Comparison of ENCODE assay signal across 21 mouse cellular contexts in the genomic region with DNA sequence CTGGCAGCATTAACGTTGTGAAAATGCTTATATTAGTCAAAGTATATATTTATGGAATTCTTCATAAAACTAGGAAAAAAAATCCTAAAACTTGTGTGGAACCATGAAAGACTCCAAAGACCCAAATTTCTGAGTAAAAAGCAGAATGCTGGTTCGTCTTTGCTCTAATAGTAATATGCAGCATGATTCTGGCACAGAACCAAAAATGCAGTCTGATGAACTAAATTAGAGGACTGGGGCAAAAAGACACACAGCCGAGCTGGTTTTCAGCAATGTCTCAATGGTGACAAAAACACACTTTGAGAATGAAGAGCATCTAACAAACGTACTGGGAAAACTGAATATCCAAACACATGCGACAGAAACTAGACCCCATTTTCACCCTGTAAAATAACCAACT. TPM values are rescaled to one million over a fixed set of nuclear protein-coding genes. Genes with fewer than 3 reads are reported as not detected.
DNase-seq lines count a peak whose midpoint lies in the region; ATAC-seq lines count a peak whose summit lies in the region.
"Had no signal": no experiment of that assay in that cellular context is flagged by ENCODE, and none has a peak within 500 bp of the region (broad histone marks: within the 10 kb centered on the region; RNA-seq: fewer than 3 reads in every experiment).

No protein-coding gene starts in this region.

- no peaks in the 10 kb centered on the region for H3K36me3 ChIP-seq in midbrain, embryonic 14.5 days (ENCODE audit: control insufficient read depth, insufficient read depth, low read length)
- no peaks in the 10 kb centered on the region for H3K36me3 ChIP-seq in midbrain, embryonic 11.5 days (ENCODE audit: control insufficient read depth, insufficient read depth, low read length)
- H3K36me3 ChIP-seq: embryonic facial prominence, embryonic 13.5 days; G1E; heart, embryonic 10.5 days had no signal

- no peak for ATAC-seq in midbrain, embryonic 14.5 days (ENCODE audit: low FRiP score, low TSS enrichment)
- ATAC-seq in midbrain, embryonic 11.5 days (ENCODE audit: low FRiP score): no peak
- ATAC-seq: CD4-positive, CD25-positive, alpha-beta regulatory T cell, adult 4 months; forebrain, embryonic 13.5 days; intestine, embryonic 16.5 days had no signal

- no peaks in the 10 kb centered on the region for H3K27me3 ChIP-seq in midbrain, embryonic 14.5 days (ENCODE audit: control insufficient read depth, insufficient read depth, low read length)
- H3K27me3 ChIP-seq in midbrain, embryonic 11.5 days (ENCODE audit: control insufficient read depth, insufficient read depth, low read length): no peaks in the 10 kb centered on the region
- H3K27me3 ChIP-seq: embryonic facial prominence, embryonic 13.5 days; forebrain, embryonic 13.5 days had no signal

- H3K9me3 ChIP-seq in midbrain, embryonic 14.5 days (ENCODE audit: control insufficient read depth, low read length): no peaks in the 10 kb centered on the region
- H3K9me3 ChIP-seq in midbrain, embryonic 11.5 days (ENCODE audit: control insufficient read depth, low read length): no peaks in the 10 kb centered on the region
- H3K9me3 ChIP-seq: embryonic facial prominence, embryonic 13.5 days; forebrain, embryonic 13.5 days; G1E; heart, embryonic 10.5 days had no signal

- intact Hi-C loops in heart, postnatal 10 days (cut with DNase I): no loop called here

- WGBS in midbrain, embryonic 14.5 days: 71% methylated on average over 5 of the region's 5 CpGs
- 83% methylated on average over 5 of the region's 5 CpGs for whole genome bisulfite sequencing in midbrain, embryonic 11.5 days

- DNase-seq in cerebellum, postnatal 10 days: peak; percentile 48 to 64
- no peak for DNase-seq in cerebellum, postnatal 36 days
- peak; percentile 33 for DNase-seq in heart, adult 11 months
- no peak for DNase-seq in heart, postnatal 10 days
- DNase-seq in midbrain, embryonic 14.5 days: peak; percentile 15
- no peak for DNase-seq in midbrain, embryonic 11.5 days (ENCODE audit: low spot score, missing footprints)
- DNase-seq in layer of hippocampus, postnatal 10 days (ENCODE audit: low spot score in 2 of 2): no peak
- DNase-seq: adrenal gland, postnatal 10 days; B cell, adult 2 months; cerebellum, adult 11-12 months; cerebellum, adult 9-11 months; gastrocnemius, postnatal 36 days; heart, adult 18-20 months; heart, postnatal 14 days had no signal

- H3K4me3 ChIP-seq in midbrain, embryonic 14.5 days (replicated peaks; ENCODE audit: low read depth, low read length): no peak overlapping the region
- H3K4me3 ChIP-seq in midbrain, embryonic 11.5 days (ENCODE audit: low read depth, low read length): no peak overlapping the region
- H3K4me3 ChIP-seq: embryonic facial prominence, embryonic 13.5 days; forebrain, embryonic 13.5 days; heart, embryonic 10.5 days had no signal

- H3K4me1 ChIP-seq in midbrain, embryonic 14.5 days (ENCODE audit: control insufficient read depth, insufficient read depth, low read length): no peaks in the 10 kb centered on the region
- no peaks in the 10 kb centered on the region for H3K4me1 ChIP-seq in midbrain, embryonic 11.5 days (ENCODE audit: control insufficient read depth, insufficient read depth, low read length)
- H3K4me1 ChIP-seq: embryonic facial prominence, embryonic 13.5 days; forebrain, embryonic 13.5 days; heart, embryonic 10.5 days had no signal

- H3K9ac ChIP-seq in midbrain, embryonic 14.5 days (replicated peaks; ENCODE audit: low read length): no peak overlapping the region
- no peak overlapping the region for H3K9ac ChIP-seq in midbrain, embryonic 11.5 days (ENCODE audit: low read length)
- H3K9ac ChIP-seq: embryonic facial prominence, embryonic 13.5 days; forebrain, embryonic 13.5 days; hindbrain, embryonic 14.5 days had no signal

- H3K4me2 ChIP-seq in midbrain, embryonic 14.5 days (ENCODE audit: low read length): no peak overlapping the region
- H3K4me2 ChIP-seq in midbrain, embryonic 11.5 days: no peak overlapping the region
- H3K4me2 ChIP-seq: embryonic facial prominence, embryonic 13.5 days; forebrain, embryonic 13.5 days; hindbrain, embryonic 14.5 days had no signal

- no peak overlapping the region for H3K27ac ChIP-seq in midbrain, embryonic 14.5 days (replicated peaks; ENCODE audit: low read depth, low read length)
- no peak overlapping the region for H3K27ac ChIP-seq in midbrain, embryonic 11.5 days (ENCODE audit: low read depth, low read length)
- H3K27ac ChIP-seq: embryonic facial prominence, embryonic 13.5 days; forebrain, embryonic 13.5 days; heart, embryonic 10.5 days; hindbrain, embryonic 14.5 days had no signal

RNA-seq across cellular contexts. Expression of a gene that starts 37.3 kb away (rescaled TPM):
- 1 to 10 TPM; 5.7 to 6.6 TPM for total RNA-seq in heart, postnatal 10 days (2021)
- polyA plus RNA-seq in midbrain, embryonic 14.5 days (2014; fragmentation: Nextera tagmentation; extraction: Ambion mirVana): 2.9 and 3.5 TPM in 2 replicates
- polyA plus RNA-seq in midbrain, embryonic 11.5 days (2014; fragmentation: Nextera tagmentation; extraction: Ambion mirVana): 5.1 and 5.4 TPM in 2 replicates
- 1 to 10 TPM; 4.3 to 5.3 TPM for total RNA-seq in layer of hippocampus, postnatal 10 days (2021)
- polyA plus RNA-seq: CD4-positive, CD25-positive, alpha-beta regulatory T cell, adult 4 months had no signal

Comparison
In these comparisons a context has a peak if more than half of its experiments do, and no peak if none do; other contexts are left out.
1. DNase-seq: peak in cerebellum, postnatal 10 days (2 of 2), heart, adult 11 months (single experiment) and midbrain, embryonic 14.5 days (single experiment); none in cerebellum, postnatal 36 days (0 of 2), heart, postnatal 10 days (0 of 2), midbrain, embryonic 11.5 days (single experiment) and layer of hippocampus, postnatal 10 days (0 of 2).